Mouse (Mus musculus) olfactory bulb, adult 2 months (tissue): ENCODE measurements around the gene Spocd1. TPM values are rescaled to one million over a fixed set of nuclear protein-coding genes. Genes with fewer than 3 reads are reported as not detected.

Experiments
- H3K27ac ChIP-seq: fragments of 200-500 bp; 2 replicates; pipeline ENCODE4 v1.5.1; 2012; ENCODE audit warnings: low read depth, low read length; ENCODE audit not compliant: insufficient read depth
- H3K4me1 ChIP-seq: fragments of 200-500 bp; 2 replicates; pipeline ENCODE4 v1.6.1; 2012; ENCODE audit warnings: low read length; ENCODE audit not compliant: control insufficient read depth, insufficient read depth
- H3K4me3 ChIP-seq: fragments of 200-500 bp; 2 replicates; pipeline ENCODE4 v1.5.1; 2012; ENCODE audit warnings: mild to moderate bottlenecking, low read depth, low read length, moderate library complexity; ENCODE audit not compliant: insufficient read depth
- CTCF ChIP-seq: fragments of 200-500 bp; IDR thresholded peaks from 2 replicates; pipeline ENCODE4 v1.5.1; 2012; ENCODE audit warnings: low read depth, mild to moderate bottlenecking, low read length, moderate library complexity; ENCODE audit not compliant: insufficient read depth
- POLR2A ChIP-seq: fragments of 200-500 bp; IDR thresholded peaks from 2 replicates; pipeline ENCODE4 v1.6.1; 2012; ENCODE audit warnings: mild to moderate bottlenecking, low read depth, low read length, moderate library complexity; ENCODE audit not compliant: insufficient read depth
- WGBS: fragments of 180-500 bp; shearing (Covaris S2); methylation state at CpG from one replicate; pipeline ENCODE4 v1.1.7; 2018; 5-methylcytosine and 5-hydroxymethylcytosine counted together
- polyA plus RNA-seq: library from polyadenylated mRNA; stranded (reverse); fragments of >200 nt; gene quantifications from 2 replicates; pipeline ENCODE4 v1.2.4, GENCODE M21; 2012; ENCODE audit warnings: low replicate concordance; ENCODE audit not compliant: missing spikeins, insufficient read depth, insufficient read length

Gene Spocd1
- polyA plus RNA-seq, 1 experiment: not detected

GRCm38 (mm10) chr4:129915349-129915988 lies 13.6 kb upstream of the Spocd1 start:
- no peak overlapping the region for H3K27ac ChIP-seq
- H3K4me3 ChIP-seq: no peak overlapping the region
- H3K4me1 ChIP-seq: peaks cover 9% of the 10 kb centered on the region
- WGBS: 92% methylated on average over 7 of the region's 7 CpGs
- TF ChIP-seq CTCF (no peak), POLR2A (no peak)

- TF ChIP-seq CTCF (no peak), POLR2A (no peak)
- Histone ChIP-seq H3K4me1 (peaks cover 11% of the 10 kb centered on the region), H3K27ac (no peak overlapping the region), H3K4me3 (no peak overlapping the region)
- WGBS: 42% methylated on average over 2 of the region's 2 CpGs
Observed at GRCm38 (mm10) chr4:129916159-129916558, 12.9 kb upstream of the Spocd1 start.

DNA sequence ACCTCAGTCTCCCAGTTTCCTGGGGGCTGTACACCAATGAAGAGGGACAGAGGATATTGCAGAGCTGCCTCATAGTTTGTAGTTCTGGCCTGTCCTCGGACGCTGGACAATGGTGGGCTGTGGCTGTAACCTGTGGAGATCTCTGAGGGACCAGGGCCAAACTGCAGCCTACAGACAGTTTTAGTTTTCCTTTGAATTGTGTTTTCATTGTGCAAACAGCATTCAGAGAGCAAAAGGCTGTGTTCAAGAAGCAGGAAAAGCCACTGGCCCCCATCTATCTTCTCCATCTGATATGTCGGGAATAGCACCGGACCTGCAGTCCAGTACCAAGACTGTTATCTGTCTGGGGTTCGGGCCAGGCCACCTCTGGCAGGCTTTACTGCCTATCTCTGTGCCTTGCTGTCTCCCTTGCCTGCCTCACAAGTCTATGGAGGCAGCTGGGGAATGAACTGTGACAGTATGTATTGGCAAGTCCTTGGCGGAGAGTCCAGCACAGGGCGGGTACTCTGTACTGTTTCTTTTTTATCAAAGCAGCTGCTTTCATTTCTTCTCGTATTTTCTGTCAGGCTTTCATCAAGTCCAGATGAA lies 11.9 kb upstream of the Spocd1 start:
- Histone ChIP-seq H3K4me1 (peaks cover 13% of the 10 kb centered on the region), H3K4me3 (no peak overlapping the region), H3K27ac (no peak overlapping the region)
- TF ChIP-seq POLR2A (no peak), CTCF (no peak)
- WGBS: 65% methylated on average over 8 of the region's 8 CpGs

- Histone ChIP-seq H3K4me1 (peaks cover 13% of the 10 kb centered on the region), H3K27ac (no peak overlapping the region), H3K4me3 (no peak overlapping the region)
- 83% methylated on average over 5 of the region's 5 CpGs for WGBS
- no peak for TF ChIP-seq CTCF
Observed at GRCm38 (mm10) chr4:129918464-129918863, 10.6 kb upstream of the Spocd1 start.

- WGBS: 79% methylated on average over 3 of the region's 3 CpGs
- no peak overlapping the region for H3K27ac ChIP-seq
- TF ChIP-seq POLR2A: no peak
- no peak for TF ChIP-seq CTCF
- no peak overlapping the region for H3K4me3 ChIP-seq
- peaks cover 10% of the 10 kb centered on the region for H3K4me1 ChIP-seq
Observed at GRCm38 (mm10) chr4:129918901-129919300, 10.1 kb upstream of the Spocd1 start.

DNA sequence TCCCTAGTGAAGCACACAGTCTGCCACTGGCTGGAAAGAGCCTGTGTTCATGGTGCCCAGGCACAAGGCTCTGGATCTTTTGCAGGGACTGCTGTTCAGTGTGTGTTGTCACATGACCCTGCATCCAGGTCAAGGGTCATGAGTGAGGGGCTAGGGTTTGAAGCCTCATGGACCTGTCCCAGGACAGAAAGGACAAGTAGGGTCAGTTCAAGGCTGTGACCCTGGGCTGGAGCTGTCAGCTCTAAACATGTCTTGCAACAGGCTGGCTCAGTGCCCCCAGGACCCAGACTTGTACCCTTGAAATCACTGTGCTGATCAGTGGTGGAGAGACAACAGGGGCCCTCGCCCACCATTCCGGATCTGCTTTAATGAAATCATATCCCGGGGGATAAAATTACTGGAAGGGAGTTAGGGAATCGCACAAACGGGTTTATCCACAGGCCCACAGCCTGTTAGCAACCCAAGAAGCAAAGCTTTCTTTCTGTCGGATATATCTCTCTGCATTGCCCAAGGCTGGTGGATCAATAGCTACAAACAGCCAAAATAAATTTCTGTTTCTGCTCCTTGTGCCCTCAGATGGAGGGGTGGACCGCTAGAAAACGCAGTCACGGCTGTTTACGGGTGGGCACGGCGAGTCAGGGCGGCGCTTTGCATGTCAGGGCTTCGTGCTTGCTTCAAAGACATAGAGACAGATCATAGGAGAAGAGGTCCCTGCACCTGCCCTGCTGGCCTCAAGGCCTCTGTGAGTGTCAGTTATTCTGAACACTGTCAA lies 8.3 kb upstream of the Spocd1 start:
- H3K27ac ChIP-seq: no peak overlapping the region
- TF ChIP-seq POLR2A (no peak), CTCF (no peak)
- peaks cover 8% of the 10 kb centered on the region for H3K4me1 ChIP-seq
- no peak overlapping the region for H3K4me3 ChIP-seq
- WGBS: 91% methylated on average over 15 of the region's 15 CpGs

DNA sequence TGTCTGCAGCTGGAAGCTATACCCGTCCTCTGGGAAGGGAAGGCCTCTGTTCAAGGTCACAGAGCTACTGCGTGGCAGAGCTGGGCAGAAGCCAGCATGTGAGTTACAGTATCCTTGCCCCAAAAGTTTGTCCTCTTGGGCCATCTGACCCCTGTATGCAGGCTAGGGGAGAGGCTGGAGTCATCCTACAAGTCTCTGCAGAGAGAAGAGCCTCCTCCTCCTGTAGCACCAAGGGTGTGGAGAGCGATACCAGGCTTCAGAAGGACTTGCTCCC lies 7.8 kb upstream of the Spocd1 start:
- 68% methylated on average over 3 of the region's 3 CpGs for WGBS
- H3K4me1 ChIP-seq: peaks cover 5% of the 10 kb centered on the region
- no peak overlapping the region for H3K4me3 ChIP-seq
- no peak overlapping the region for H3K27ac ChIP-seq
- no peak for TF ChIP-seq CTCF
- TF ChIP-seq POLR2A: no peak

GRCm38 (mm10) chr4:129924143-129924542 lies 4.9 kb upstream of the Spocd1 start:
- 92% methylated on average over 8 of the region's 8 CpGs for WGBS
- Histone ChIP-seq H3K4me3 (no peak overlapping the region), H3K27ac (no peak overlapping the region), H3K4me1 (peaks cover 7% of the 10 kb centered on the region)
- TF ChIP-seq CTCF (no peak), POLR2A (no peak)

- TF ChIP-seq CTCF (no peak), POLR2A (no peak)
- no peak overlapping the region for H3K27ac ChIP-seq
- 71% methylated on average over 6 of the region's 6 CpGs for WGBS
- no peak overlapping the region for H3K4me3 ChIP-seq
- H3K4me1 ChIP-seq: peaks cover 7% of the 10 kb centered on the region
Observed at GRCm38 (mm10) chr4:129924694-129925093, 4.4 kb upstream of the Spocd1 start.

- H3K27ac ChIP-seq: no peak overlapping the region
- no peak overlapping the region for H3K4me3 ChIP-seq
- peaks cover 3% of the 10 kb centered on the region; the same call in 1 of the 2 replicates for H3K4me1 ChIP-seq
- WGBS: 63% methylated on average over 8 of the region's 8 CpGs
- TF ChIP-seq POLR2A (no peak), CTCF (no peak)
Observed at GRCm38 (mm10) chr4:129926544-129926943, 2.5 kb upstream of the Spocd1 start.
